Mouse (Mus musculus) limb, embryonic 15.5 days (tissue): ENCODE results near the gene Chgb. TPM values are rescaled to one million over a fixed set of nuclear protein-coding genes. Genes with fewer than 3 reads are reported as not detected.
A peak's percentile ranks its signal among the peaks of the same experiment; 100 is the strongest.

Experiments
- ATAC-seq: fragments of 200-750 bp; cut with Nextera tagmentation; 2 replicates; pipeline ENCODE4 v1.8.0; 2017; ENCODE audit warnings: low read depth, moderate TSS enrichment; ENCODE audit not compliant: insufficient number of reproducible peaks, low FRiP score, low TSS enrichment
- H3K27ac ChIP-seq: fragments of 300-500 bp; sonication (generic); 2 replicates; pipeline ENCODE4 v1.5.1; 2015; ENCODE audit warnings: moderate library complexity, mild to moderate bottlenecking, inconsistent platforms
- H3K27me3 ChIP-seq: fragments of 300-500 bp; sonication (generic); 2 replicates; pipeline ENCODE4 v1.6.1; 2015; ENCODE audit warnings: inconsistent platforms
- H3K36me3 ChIP-seq: fragments of 300-500 bp; sonication (generic); 2 replicates; pipeline ENCODE4 v1.6.1; 2015; ENCODE audit warnings: inconsistent platforms
- H3K4me1 ChIP-seq: fragments of 300-500 bp; sonication (generic); 2 replicates; pipeline ENCODE4 v1.6.1; 2015; ENCODE audit warnings: inconsistent platforms
- H3K4me2 ChIP-seq: fragments of 300-500 bp; sonication (generic); 2 replicates; pipeline ENCODE4 v1.6.1; 2015; ENCODE audit warnings: mild to moderate bottlenecking, inconsistent platforms
- H3K4me3 ChIP-seq: fragments of 300-500 bp; sonication (generic); 2 replicates; pipeline ENCODE4 v1.5.1; 2015; ENCODE audit warnings: mild to moderate bottlenecking, inconsistent platforms
- H3K9ac ChIP-seq: fragments of 300-500 bp; sonication (generic); 2 replicates; pipeline ENCODE4 v1.6.1; 2015; ENCODE audit warnings: inconsistent platforms
- H3K9me3 ChIP-seq: fragments of 300-500 bp; sonication (generic); 2 replicates; pipeline ENCODE4 v1.6.1; 2016; ENCODE audit warnings: inconsistent platforms
- WGBS: fragments of 180-500 bp; shearing (Covaris S2); methylation state at CpG from one replicate; pipeline ENCODE4 v1.1.7; 2015; 5-methylcytosine and 5-hydroxymethylcytosine counted together
- polyA plus RNA-seq: library from polyadenylated mRNA; unstranded; fragments of >200 nt; fragmentation: Nextera tagmentation; extraction: Ambion mirVana; gene quantifications from 2 replicates; pipeline ENCODE4 v1.2.1, GENCODE M21; 2015

Chgb gene
- polyA plus RNA-seq, result 0.14 and 0.32 TPM in 2 replicates

- Histone ChIP-seq H3K4me1 (peaks cover 7% of the 10 kb centered on the region), H3K27ac (no peak within 1 kb of the TSS), H3K27me3 (peaks cover 12% of the 10 kb centered on the region), H3K9ac (no peak within 1 kb of the TSS), H3K36me3 (no peaks in the 10 kb centered on the region), H3K9me3 (no peaks in the 10 kb centered on the region), H3K4me3 (peak within 1 kb of the TSS; percentile 39), H3K4me2 (peak within 1 kb of the TSS; percentile 90)
- WGBS, result 6% methylated on average over 4 of the region's 4 CpGs
- no peak for ATAC-seq
Measured at GRCm38 (mm10) chr2:132780978-132781377, at the start of gene Chgb. Gene Chgb (plus strand): TSS chr2:132781278.

GRCm38 (mm10) chr2:132732940-132733339 is 48.1 kb upstream of the Chgb start:
- H3K27ac ChIP-seq, result no peak overlapping the region
- 82% methylated on average over 5 of the region's 5 CpGs for WGBS
- H3K9me3 ChIP-seq, result no peaks in the 10 kb centered on the region
- H3K4me3 ChIP-seq, result no peak overlapping the region
- H3K36me3 ChIP-seq, result no peaks in the 10 kb centered on the region
- H3K4me2 ChIP-seq, result no peak overlapping the region
- H3K9ac ChIP-seq, result no peak overlapping the region
- ATAC-seq, result no peak
- no peaks in the 10 kb centered on the region for H3K27me3 ChIP-seq
- H3K4me1 ChIP-seq, result no peaks in the 10 kb centered on the region

GRCm38 (mm10) chr2:132733603-132734573 is 47.2 kb upstream of the Chgb start:
- no peaks in the 10 kb centered on the region for H3K9me3 ChIP-seq
- H3K27me3 ChIP-seq, result no peaks in the 10 kb centered on the region
- H3K27ac ChIP-seq, result no peak overlapping the region
- H3K9ac ChIP-seq, result no peak overlapping the region
- 89% methylated on average over 10 of the region's 10 CpGs for WGBS
- ATAC-seq, result no peak
- no peak overlapping the region for H3K4me3 ChIP-seq
- no peaks in the 10 kb centered on the region for H3K36me3 ChIP-seq
- H3K4me1 ChIP-seq, result no peaks in the 10 kb centered on the region
- H3K4me2 ChIP-seq, result no peak overlapping the region

GRCm38 (mm10) chr2:132738816-132739432 is 42.2 kb upstream of the Chgb start:
- 48% methylated on average over 2 of the region's 2 CpGs for WGBS
- H3K4me3 ChIP-seq, result no peak overlapping the region
- no peak overlapping the region for H3K4me2 ChIP-seq
- no peaks in the 10 kb centered on the region for H3K9me3 ChIP-seq
- no peaks in the 10 kb centered on the region for H3K36me3 ChIP-seq
- H3K27ac ChIP-seq, result no peak overlapping the region
- no peak overlapping the region for H3K9ac ChIP-seq
- no peaks in the 10 kb centered on the region for H3K27me3 ChIP-seq
- H3K4me1 ChIP-seq, result no peaks in the 10 kb centered on the region
- no peak for ATAC-seq

- no peaks in the 10 kb centered on the region for H3K27me3 ChIP-seq
- no peaks in the 10 kb centered on the region for H3K4me1 ChIP-seq
- H3K4me3 ChIP-seq, result no peak overlapping the region
- H3K36me3 ChIP-seq, result no peaks in the 10 kb centered on the region
- WGBS, result 67% methylated on average over 8 of the region's 8 CpGs
- no peak for ATAC-seq
- no peak overlapping the region for H3K4me2 ChIP-seq
- no peak overlapping the region for H3K9ac ChIP-seq
- H3K9me3 ChIP-seq, result no peaks in the 10 kb centered on the region
- no peak overlapping the region for H3K27ac ChIP-seq
Measured at GRCm38 (mm10) chr2:132741862-132742347, 39.2 kb upstream of the Chgb start.

- Histone ChIP-seq H3K27me3 (no peaks in the 10 kb centered on the region), H3K36me3 (no peaks in the 10 kb centered on the region), H3K9me3 (no peaks in the 10 kb centered on the region), H3K4me2 (no peak overlapping the region), H3K4me1 (no peaks in the 10 kb centered on the region), H3K27ac (no peak overlapping the region), H3K9ac (no peak overlapping the region), H3K4me3 (no peak overlapping the region)
- no peak for ATAC-seq
- WGBS, result 80% methylated on average over 5 of the region's 5 CpGs
Measured at GRCm38 (mm10) chr2:132744866-132745265, 36.2 kb upstream of the Chgb start.

- H3K27ac ChIP-seq, result no peak overlapping the region
- H3K9ac ChIP-seq, result no peak overlapping the region
- no peaks in the 10 kb centered on the region for H3K27me3 ChIP-seq
- no peaks in the 10 kb centered on the region for H3K4me1 ChIP-seq
- peaks cover 5% of the 10 kb centered on the region; the same call in 1 of the 2 replicates for H3K36me3 ChIP-seq
- no peak for ATAC-seq
- no peak overlapping the region for H3K4me3 ChIP-seq
- WGBS, result 85% methylated on average over 3 of the region's 3 CpGs
- H3K9me3 ChIP-seq, result no peaks in the 10 kb centered on the region
- H3K4me2 ChIP-seq, result no peak overlapping the region
Measured at GRCm38 (mm10) chr2:132746108-132746507, 35.0 kb upstream of the Chgb start.

GRCm38 (mm10) chr2:132750726-132751125 is 30.4 kb upstream of the Chgb start:
- no peak overlapping the region for H3K4me2 ChIP-seq
- H3K9me3 ChIP-seq, result no peaks in the 10 kb centered on the region
- no peak for ATAC-seq
- H3K4me3 ChIP-seq, result no peak overlapping the region
- H3K36me3 ChIP-seq, result peaks cover 5% of the 10 kb centered on the region; the same call in 1 of the 2 replicates
- no peak overlapping the region; the same call in 1 of the 2 replicates for H3K27ac ChIP-seq
- H3K9ac ChIP-seq, result no peak overlapping the region
- no peaks in the 10 kb centered on the region for H3K4me1 ChIP-seq
- H3K27me3 ChIP-seq, result no peaks in the 10 kb centered on the region

- H3K27me3 ChIP-seq, result no peaks in the 10 kb centered on the region
- no peaks in the 10 kb centered on the region for H3K4me1 ChIP-seq
- no peak overlapping the region for H3K4me3 ChIP-seq
- H3K4me2 ChIP-seq, result no peak overlapping the region
- H3K27ac ChIP-seq, result no peak overlapping the region
- H3K36me3 ChIP-seq, result peaks cover 5% of the 10 kb centered on the region; the same call in 1 of the 2 replicates
- 0 out of 2 replicates have a peak, but pooled peaks have one; percentile 35 for ATAC-seq
- H3K9ac ChIP-seq, result no peak overlapping the region
- H3K9me3 ChIP-seq, result no peaks in the 10 kb centered on the region
- 64% methylated on average over 15 of the region's 15 CpGs for WGBS
Measured at GRCm38 (mm10) chr2:132751141-132752066, 29.7 kb upstream of the Chgb start.

- H3K4me1 ChIP-seq, result no peaks in the 10 kb centered on the region
- no peak for ATAC-seq
- no peak overlapping the region for H3K9ac ChIP-seq
- 53% methylated on average over 2 of the region's 2 CpGs for WGBS
- no peaks in the 10 kb centered on the region for H3K9me3 ChIP-seq
- peaks cover 5% of the 10 kb centered on the region; the same call in 1 of the 2 replicates for H3K36me3 ChIP-seq
- H3K27ac ChIP-seq, result no peak overlapping the region
- H3K4me3 ChIP-seq, result no peak overlapping the region
- H3K4me2 ChIP-seq, result no peak overlapping the region
- H3K27me3 ChIP-seq, result no peaks in the 10 kb centered on the region
Measured at GRCm38 (mm10) chr2:132752398-132752797, 28.7 kb upstream of the Chgb start.

GRCm38 (mm10) chr2:132753137-132753536 is 27.9 kb upstream of the Chgb start:
- ATAC-seq, result no peak
- Histone ChIP-seq H3K4me3 (no peak overlapping the region), H3K9me3 (no peaks in the 10 kb centered on the region), H3K4me2 (no peak overlapping the region), H3K9ac (no peak overlapping the region), H3K27ac (no peak overlapping the region), H3K27me3 (no peaks in the 10 kb centered on the region), H3K36me3 (peaks cover 5% of the 10 kb centered on the region; the same call in 1 of the 2 replicates), H3K4me1 (no peaks in the 10 kb centered on the region)
- 78% methylated on average over 3 of the region's 3 CpGs for WGBS
